Mouse (Mus musculus) cortical plate, adult 2 months (tissue): ENCODE measurements around the gene Acot7. TPM values are rescaled to one million over a fixed set of nuclear protein-coding genes. Genes with fewer than 3 reads are reported as not detected.

Source experiments
- H3K27ac ChIP-seq: fragments of 200-500 bp; 2 replicates; pipeline ENCODE4 v1.5.1; 2012; ENCODE audit warnings: low read length, control low read depth, inconsistent platforms; ENCODE audit not compliant: insufficient read depth
- H3K4me1 ChIP-seq: fragments of 200-500 bp; 2 replicates; pipeline ENCODE4 v1.6.1; 2011; ENCODE audit warnings: low read length; ENCODE audit not compliant: control insufficient read depth, insufficient read depth
- H3K4me3 ChIP-seq: fragments of 200-500 bp; 2 replicates; pipeline ENCODE4 v1.5.1; 2011; ENCODE audit warnings: mild to moderate bottlenecking, low read length, control low read depth; ENCODE audit not compliant: insufficient read depth
- CTCF ChIP-seq: fragments of 200-500 bp; IDR thresholded peaks from 2 replicates; pipeline ENCODE4 v1.5.1; 2011; ENCODE audit warnings: mild to moderate bottlenecking, control low read depth, low read length; ENCODE audit not compliant: insufficient read depth; ENCODE audit errors: extremely low read depth
- POLR2A ChIP-seq: fragments of 200-500 bp; IDR thresholded peaks from 2 replicates; pipeline ENCODE4 v1.6.1; 2011; ENCODE audit warnings: mild to moderate bottlenecking, low read length, control low read depth; ENCODE audit not compliant: insufficient read depth; ENCODE audit errors: extremely low read depth
- polyA plus RNA-seq: library from polyadenylated mRNA; depleted of rRNA; stranded (reverse); fragments of >200 nt; gene quantifications from 2 replicates; pipeline ENCODE4 v1.2.3, GENCODE M21; 2012; rRNA removed

Gene Acot7
- polyA plus RNA-seq, 1 experiment = 333 TPM

GRCm38 (mm10) chr4:152317631-152318033 is 139.7 kb downstream of the Acot7 start:
- no peak overlapping the region for H3K27ac ChIP-seq
- TF ChIP-seq CTCF (no peak), POLR2A (no peak)
- H3K4me3 ChIP-seq = no peak overlapping the region
- 0 out of 2 replicates have a peak, but pooled peaks cover 2% of the 10 kb centered on the region for H3K4me1 ChIP-seq

DNA sequence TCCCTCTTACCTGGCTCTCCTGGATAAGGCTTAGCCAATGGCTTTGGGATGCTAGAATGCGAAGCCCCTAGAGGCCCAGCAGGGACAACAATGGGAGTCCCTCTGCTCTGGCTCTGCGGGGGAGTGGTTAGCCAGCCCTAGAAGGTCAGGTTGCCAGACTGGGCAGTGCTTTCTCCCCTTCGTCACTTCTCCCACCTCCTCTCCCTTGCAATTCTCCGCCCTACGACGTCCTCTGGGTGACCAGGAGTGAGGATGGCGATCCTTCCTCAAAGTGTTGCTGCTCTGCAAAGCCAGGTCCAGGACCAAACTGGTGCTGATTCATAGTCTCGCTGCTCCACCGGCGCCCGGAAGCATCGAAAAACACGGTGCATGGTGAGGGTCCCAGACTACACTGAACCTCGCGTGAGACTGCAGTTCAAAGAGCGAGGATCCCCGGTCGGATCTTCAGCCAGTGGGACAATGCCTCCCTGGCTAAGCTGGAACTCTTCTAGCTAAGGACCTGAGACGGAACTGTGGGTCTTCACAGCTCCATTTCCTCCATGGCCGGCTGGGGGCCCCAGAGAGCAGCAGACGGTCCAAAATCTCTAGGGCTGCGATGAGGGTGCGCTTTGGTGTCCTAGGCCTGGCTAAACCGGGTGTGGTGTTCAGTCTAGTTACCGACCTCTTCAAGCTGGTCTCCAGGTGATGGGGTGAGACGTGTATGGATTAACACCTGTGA is 140.7 kb downstream of the Acot7 start, which contains the start of gene Rnf207:
Rnf207 (minus strand) TSS at position 477 of the 718 bp plus-strand sequence.
- Histone ChIP-seq H3K4me3 (peak within 1 kb of the TSS; percentile 18; the same call in 1 of the 2 replicates), H3K4me1 (0 out of 2 replicates have a peak, but pooled peaks cover 2% of the 10 kb centered on the region)
- TF ChIP-seq POLR2A (no peak), CTCF (peak; percentile 47)

More for the DNA sequence above, 140.7 kb downstream of the Acot7 start, which contains the start of gene Rnf207:
- no peak within 1 kb of the TSS for H3K27ac ChIP-seq

Other genes with a start within 250 kb of the Acot7 start
- 58.5 and 64.9 TPM in 2 replicates for gene Dnajc11, start 244.4 kb upstream of the Acot7 start, polyA plus RNA-seq
- 29.7 and 31.5 TPM in 2 replicates for gene Thap3, start 189.1 kb upstream of the Acot7 start, polyA plus RNA-seq
- gene Phf13, start 181.9 kb upstream of the Acot7 start, polyA plus RNA-seq = 9.3 and 9.6 TPM in 2 replicates
- 11.8 and 12.6 TPM in 2 replicates for gene Klhl21, start 169.3 kb upstream of the Acot7 start, polyA plus RNA-seq
- 13.7 and 19.1 TPM in 2 replicates for gene Zbtb48, start 150.5 kb upstream of the Acot7 start, polyA plus RNA-seq
- 0.23 and 0.53 TPM in 2 replicates for gene Tas1r1, start 139.6 kb upstream of the Acot7 start, polyA plus RNA-seq
- gene Nol9, start 138.8 kb upstream of the Acot7 start, polyA plus RNA-seq = 16.7 and 17.1 TPM in 2 replicates
- 59.9 and 72.3 TPM in 2 replicates for gene Plekhg5, start 105.6 kb upstream of the Acot7 start, polyA plus RNA-seq
- 12.7 and 14.7 TPM in 2 replicates for gene Tnfrsf25, start 62.2 kb upstream of the Acot7 start, polyA plus RNA-seq
- gene Espn, start 25.8 kb upstream of the Acot7 start, polyA plus RNA-seq = 1.8 and 2.6 TPM in 2 replicates
- not detected in 2 replicates for gene Hes2, start 19.3 kb upstream of the Acot7 start, polyA plus RNA-seq
- 24.0 and 25.9 TPM in 2 replicates for gene Gpr153, start 96.1 kb downstream of the Acot7 start, polyA plus RNA-seq
- gene Hes3, start 113.5 kb downstream of the Acot7 start, polyA plus RNA-seq = 1.1 and 1.2 TPM in 2 replicates
- 32.9 and 35.2 TPM in 2 replicates for gene Icmt, start 119.1 kb downstream of the Acot7 start, polyA plus RNA-seq
- 22.2 and 25.0 TPM in 2 replicates for gene Rnf207, start 140.9 kb downstream of the Acot7 start, polyA plus RNA-seq
- gene Rpl22, start 147.6 kb downstream of the Acot7 start, polyA plus RNA-seq = 201 and 216 TPM in 2 replicates
- 67.5 and 75.5 TPM in 2 replicates for gene Chd5, start 160.5 kb downstream of the Acot7 start, polyA plus RNA-seq